Mouse (Mus musculus) stomach, postnatal 0 days (tissue): ENCODE results near the gene Mipol1.

Experiments
- CTCF ChIP-seq: IDR thresholded peaks from 2 replicates; pipeline ENCODE4 v1.5.1; 2016; ENCODE audit warnings: antibody characterized with exemption, low read depth, mild to moderate bottlenecking, moderate library complexity
- EP300 ChIP-seq: optimal IDR thresholded peaks from 2 replicates; pipeline ENCODE3; 2016; ENCODE audit warnings: antibody characterized with exemption

DNA sequence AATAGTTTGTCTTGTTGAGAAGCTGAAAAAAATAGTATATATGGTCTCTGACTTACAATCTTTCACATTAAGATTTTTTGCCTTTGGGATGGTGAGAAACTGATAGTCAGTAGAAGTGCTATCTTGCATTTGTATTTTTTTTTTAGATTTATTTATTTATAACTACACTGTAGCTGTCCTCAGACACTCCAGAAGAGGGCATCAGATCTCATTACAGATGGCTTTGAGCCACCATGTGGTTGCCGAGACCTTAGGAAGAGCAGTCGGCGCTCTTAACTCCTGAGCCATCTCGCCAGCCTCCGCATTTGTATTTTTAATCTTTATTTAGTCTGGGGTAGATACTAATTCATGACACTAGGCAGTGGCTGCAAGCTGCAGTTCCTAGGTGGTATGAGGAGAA lies 3.2 kb downstream of the Mipol1 start:
- TF ChIP-seq CTCF, result no peak
- no peak for TF ChIP-seq EP300
